Mouse (Mus musculus): ENCODE data around the gene Gm11232. TPM values are rescaled to one million over a fixed set of nuclear protein-coding genes. Genes with fewer than 3 reads are reported as not detected.

The Gm11232 gene
- polyA plus RNA-seq (2016; fragmentation: Nextera tagmentation; extraction: Ambion mirVana) = 0.11 TPM in 2 replicates

DNA sequence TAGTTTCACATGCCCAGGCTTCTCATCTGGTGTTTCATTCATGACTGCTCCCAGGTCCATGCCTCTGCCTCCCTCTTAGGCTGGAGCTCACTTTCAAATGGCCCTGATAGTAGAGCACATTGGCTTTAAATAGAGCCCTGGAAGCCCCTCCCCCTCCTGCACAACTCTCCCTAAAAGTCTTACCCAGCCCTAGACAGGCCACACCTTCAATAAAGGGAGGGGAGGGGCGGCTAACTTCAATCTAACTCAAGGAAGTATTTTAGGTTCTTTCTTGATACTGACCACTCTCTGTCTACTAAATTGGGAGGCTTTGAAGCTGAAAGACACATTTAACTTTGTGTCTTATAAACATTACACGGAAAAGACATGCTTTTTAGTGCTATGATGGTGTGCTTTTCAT, at the start of gene Gm11232:
TSS of gene Gm11232 (minus strand) at position 101 of the 400 bp plus-strand sequence.
- Histone ChIP-seq H3K4me3 (no peak within 1 kb of the TSS), H3K9ac (no peak within 1 kb of the TSS), H3K4me1 (no peaks in the 10 kb centered on the region), H3K27me3 (replicated peaks) (no peaks in the 10 kb centered on the region), H3K36me3 (no peaks in the 10 kb centered on the region), H3K9me3 (no peaks in the 10 kb centered on the region), H3K27ac (no peak within 1 kb of the TSS), H3K4me2 (replicated peaks) (no peak within 1 kb of the TSS)
- no peak for ATAC-seq (ENCODE audit: low FRiP score, low read depth)
- 83% methylated on average over 2 of the region's 2 CpGs for WGBS

DNA sequence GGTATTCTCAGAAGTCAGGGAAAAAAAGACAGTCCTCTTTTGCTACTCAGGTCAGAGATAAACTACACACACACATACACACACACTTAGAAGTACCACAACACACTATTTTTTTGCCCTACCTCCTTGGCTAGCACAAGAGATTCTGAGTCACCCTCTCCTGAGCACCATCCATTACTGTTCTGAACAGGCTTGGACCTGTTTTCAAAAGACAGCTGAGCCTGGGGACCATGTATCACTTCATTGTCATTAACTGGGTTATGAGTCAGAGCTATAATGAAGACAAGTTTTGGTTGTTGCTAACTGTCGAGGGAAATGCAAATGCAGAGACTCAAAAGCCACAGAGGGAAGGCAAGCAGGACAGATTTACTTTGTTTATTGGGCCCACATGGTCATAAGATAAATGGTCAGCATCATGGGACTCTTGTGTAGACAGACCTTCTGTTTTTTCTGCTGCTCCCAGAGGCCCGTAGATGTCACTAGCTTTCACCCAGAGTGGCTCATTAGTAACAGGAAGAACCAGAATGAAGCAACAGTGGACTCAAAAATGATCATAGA, 48.3 kb upstream of the Gm11232 start:
- H3K27ac ChIP-seq = no peak overlapping the region
- H3K27me3 ChIP-seq (replicated peaks) = no peaks in the 10 kb centered on the region
- WGBS = 54% methylated on average over 2 of the region's 2 CpGs
- no peak overlapping the region for H3K4me2 ChIP-seq (replicated peaks)
- no peaks in the 10 kb centered on the region for H3K9me3 ChIP-seq
- no peaks in the 10 kb centered on the region for H3K36me3 ChIP-seq
- H3K4me1 ChIP-seq = no peaks in the 10 kb centered on the region; the same call in 1 of the 2 replicates
- no peak overlapping the region for H3K9ac ChIP-seq
- no peak overlapping the region for H3K4me3 ChIP-seq
- ATAC-seq (ENCODE audit: low FRiP score, low read depth) = peak; percentile 61; the same call in 1 of the 2 replicates

DNA sequence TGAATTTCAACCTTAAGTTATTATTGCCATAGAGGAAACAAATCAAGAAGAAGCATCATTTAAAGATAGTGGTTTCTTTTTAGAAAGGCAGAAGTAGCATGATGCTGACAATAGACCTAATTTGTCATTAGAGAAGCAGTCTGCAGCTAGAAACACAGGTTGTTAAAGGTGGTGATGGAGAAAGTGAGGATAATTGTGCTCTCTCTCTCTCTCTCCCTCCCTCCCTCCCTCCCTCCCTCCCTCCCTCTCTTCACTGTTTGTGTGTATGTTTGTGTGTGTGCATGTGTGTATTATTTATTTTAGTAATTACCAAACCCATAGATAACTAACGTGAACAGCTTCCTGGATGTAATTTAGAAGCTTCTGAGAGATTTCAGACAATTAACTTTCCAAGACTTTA, 7.8 kb upstream of the Gm11232 start:
- ATAC-seq (ENCODE audit: low FRiP score, low read depth) = peak; percentile 54
- Histone ChIP-seq H3K4me3 (no peak overlapping the region), H3K9ac (no peak overlapping the region), H3K4me1 (peaks cover 8% of the 10 kb centered on the region), H3K9me3 (no peaks in the 10 kb centered on the region), H3K27me3 (replicated peaks) (no peaks in the 10 kb centered on the region; the same call in 1 of the 2 replicates), H3K27ac (no peak overlapping the region), H3K4me2 (replicated peaks) (no peak overlapping the region), H3K36me3 (no peaks in the 10 kb centered on the region)
- WGBS = 16% methylated on average over 1 of the region's 1 CpGs

DNA sequence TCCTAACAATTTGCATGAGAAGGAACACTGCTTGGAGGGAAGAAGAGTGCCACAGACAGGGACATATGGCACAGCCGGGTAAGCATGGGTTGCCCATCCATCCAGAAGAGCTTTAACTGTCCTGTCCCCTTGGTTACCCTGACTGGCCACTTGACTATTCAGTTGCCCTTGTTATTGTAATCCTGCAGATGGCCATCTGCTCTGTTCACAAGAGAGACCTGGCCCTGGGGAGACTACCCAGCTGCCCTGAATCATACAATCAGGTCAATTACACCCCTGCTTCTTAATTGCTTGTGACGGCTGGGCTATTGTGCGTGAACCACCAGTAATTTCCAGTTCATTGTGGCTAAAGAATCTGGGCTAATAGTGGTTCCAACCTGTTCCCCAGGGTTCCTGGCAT, 7.3 kb upstream of the Gm11232 start:
- Histone ChIP-seq H3K36me3 (no peaks in the 10 kb centered on the region), H3K4me1 (peaks cover 8% of the 10 kb centered on the region), H3K4me2 (replicated peaks) (no peak overlapping the region), H3K27me3 (replicated peaks) (no peaks in the 10 kb centered on the region; the same call in 1 of the 2 replicates), H3K9ac (no peak overlapping the region), H3K4me3 (no peak overlapping the region), H3K9me3 (no peaks in the 10 kb centered on the region), H3K27ac (no peak overlapping the region)
- ATAC-seq (ENCODE audit: low FRiP score, low read depth) = peak; percentile 99
- 9% methylated on average over 3 of the region's 3 CpGs for WGBS

DNA sequence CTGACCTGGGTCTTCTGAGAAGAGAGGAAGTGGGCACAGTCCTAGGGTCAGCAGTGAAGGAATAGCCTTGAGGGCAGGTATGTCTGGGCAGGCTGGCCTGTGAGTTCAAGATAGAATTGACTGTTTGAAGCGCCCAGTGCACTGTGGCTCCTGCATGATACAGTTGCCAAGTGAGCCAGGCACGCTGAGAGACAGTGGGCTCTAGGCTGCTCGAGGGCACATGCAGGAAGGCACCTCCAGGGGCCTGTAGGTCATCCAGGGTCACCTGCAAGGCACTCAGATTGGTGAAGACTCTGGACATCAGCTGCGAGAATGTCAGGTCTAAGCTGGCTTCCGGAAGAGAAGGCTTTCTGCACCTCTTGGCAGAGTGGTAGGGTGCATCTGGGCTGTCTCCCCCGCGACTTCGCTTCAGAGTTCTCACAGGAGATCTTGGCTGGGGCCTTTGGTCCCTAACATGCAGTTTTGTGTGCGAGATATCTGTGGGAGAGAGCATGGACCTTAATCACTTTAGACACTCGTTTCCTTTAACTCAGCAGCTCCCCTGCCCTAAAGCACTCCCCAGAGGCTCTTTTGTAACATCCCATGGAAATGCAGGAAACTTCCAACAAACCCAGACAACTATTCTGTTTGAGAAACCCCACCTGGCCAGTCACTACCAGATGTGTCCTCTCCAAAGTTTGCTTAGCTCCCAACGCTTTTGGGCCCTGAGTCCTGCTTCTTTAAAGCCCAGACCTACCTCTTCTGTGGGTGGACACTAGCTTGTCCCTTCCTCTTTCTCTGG, 1.1 kb downstream of the Gm11232 start:
- Histone ChIP-seq H3K4me3 (no peak overlapping the region), H3K4me1 (no peaks in the 10 kb centered on the region), H3K36me3 (no peaks in the 10 kb centered on the region), H3K9ac (no peak overlapping the region), H3K4me2 (replicated peaks) (no peak overlapping the region), H3K9me3 (no peaks in the 10 kb centered on the region), H3K27me3 (replicated peaks) (no peaks in the 10 kb centered on the region), H3K27ac (no peak overlapping the region)
- 82% methylated on average over 11 of the region's 11 CpGs for WGBS
- no peak for ATAC-seq (ENCODE audit: low FRiP score, low read depth)

DNA sequence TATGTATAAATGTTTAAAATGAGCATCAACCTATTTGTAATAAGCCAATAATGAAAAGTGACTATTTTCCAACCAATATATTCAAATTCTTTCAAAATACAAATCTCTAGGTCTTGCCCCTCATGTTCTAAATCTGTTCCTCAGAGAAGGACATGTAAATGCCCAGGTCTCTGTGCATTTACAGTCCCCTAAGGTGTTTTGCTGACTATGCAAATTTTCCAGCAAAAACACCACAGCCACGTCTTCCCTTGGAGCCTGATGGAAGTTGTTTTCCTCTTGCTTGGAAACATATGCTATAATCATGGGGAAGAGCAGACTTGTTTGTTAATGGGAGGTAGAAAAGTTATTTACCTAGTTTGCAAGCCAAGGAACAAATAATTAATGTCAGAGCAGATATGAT, 12.0 kb downstream of the Gm11232 start:
- Histone ChIP-seq H3K4me3 (no peak overlapping the region), H3K27me3 (replicated peaks) (no peaks in the 10 kb centered on the region), H3K27ac (no peak overlapping the region), H3K36me3 (no peaks in the 10 kb centered on the region), H3K4me1 (no peaks in the 10 kb centered on the region), H3K4me2 (replicated peaks) (no peak overlapping the region), H3K9ac (no peak overlapping the region), H3K9me3 (no peaks in the 10 kb centered on the region)
- 61% methylated on average over 1 of the region's 1 CpGs for WGBS
- ATAC-seq (ENCODE audit: low FRiP score, low read depth) = no peak

DNA sequence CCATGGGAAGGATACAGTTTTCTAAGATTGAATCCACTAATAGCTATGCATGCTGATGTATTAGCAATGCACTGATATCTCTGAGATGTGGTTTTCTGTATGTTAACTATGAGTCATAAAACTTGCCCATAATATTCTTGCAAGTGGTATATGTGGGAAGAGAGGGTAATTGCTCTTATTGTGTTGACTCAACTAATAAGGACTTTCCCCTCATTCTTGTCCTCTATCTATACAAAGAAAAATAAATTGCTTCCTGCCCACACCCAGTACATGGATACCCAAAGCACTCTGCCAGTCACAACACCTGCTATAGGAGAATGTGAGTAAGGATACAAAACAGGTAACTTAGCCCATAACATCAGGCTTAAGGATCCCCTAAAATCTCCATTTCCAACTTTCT, 21.2 kb downstream of the Gm11232 start:
- no peak overlapping the region for H3K27ac ChIP-seq
- no peaks in the 10 kb centered on the region for H3K27me3 ChIP-seq (replicated peaks)
- H3K9ac ChIP-seq = no peak overlapping the region
- 0 out of 2 replicates have a peak, but pooled peaks cover 3% of the 10 kb centered on the region for H3K9me3 ChIP-seq
- ATAC-seq (ENCODE audit: low FRiP score, low read depth) = no peak
- no peak overlapping the region for H3K4me3 ChIP-seq
- H3K4me1 ChIP-seq = no peaks in the 10 kb centered on the region
- no peaks in the 10 kb centered on the region for H3K36me3 ChIP-seq
- H3K4me2 ChIP-seq (replicated peaks) = no peak overlapping the region

DNA sequence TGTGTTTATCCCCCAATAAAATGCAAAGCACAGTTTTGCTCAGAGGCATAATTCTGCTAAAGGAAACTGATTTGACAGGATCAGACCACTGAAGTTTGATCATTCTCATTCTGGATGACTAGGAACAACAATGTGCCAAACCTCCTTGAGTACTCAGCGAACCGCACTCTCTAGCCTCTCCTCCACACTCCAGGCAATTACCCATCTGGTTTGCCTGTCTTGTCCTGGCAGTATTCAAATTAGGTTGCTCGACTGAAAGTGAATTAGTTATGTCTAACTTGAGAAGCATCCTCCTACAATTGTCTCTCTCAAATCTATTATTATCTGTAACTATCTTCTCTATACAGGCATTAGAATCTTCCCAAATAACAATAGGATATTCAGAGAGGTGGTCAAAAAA, 22.5 kb downstream of the Gm11232 start:
- H3K9me3 ChIP-seq = 0 out of 2 replicates have a peak, but pooled peaks cover 3% of the 10 kb centered on the region
- H3K4me3 ChIP-seq = no peak overlapping the region
- H3K27me3 ChIP-seq (replicated peaks) = no peaks in the 10 kb centered on the region
- WGBS = 63% methylated on average over 3 of the region's 3 CpGs
- no peak overlapping the region for H3K4me2 ChIP-seq (replicated peaks)
- no peaks in the 10 kb centered on the region for H3K4me1 ChIP-seq
- H3K9ac ChIP-seq = no peak overlapping the region
- no peak overlapping the region for H3K27ac ChIP-seq
- no peaks in the 10 kb centered on the region for H3K36me3 ChIP-seq
- no peak for ATAC-seq (ENCODE audit: low FRiP score, low read depth)

DNA sequence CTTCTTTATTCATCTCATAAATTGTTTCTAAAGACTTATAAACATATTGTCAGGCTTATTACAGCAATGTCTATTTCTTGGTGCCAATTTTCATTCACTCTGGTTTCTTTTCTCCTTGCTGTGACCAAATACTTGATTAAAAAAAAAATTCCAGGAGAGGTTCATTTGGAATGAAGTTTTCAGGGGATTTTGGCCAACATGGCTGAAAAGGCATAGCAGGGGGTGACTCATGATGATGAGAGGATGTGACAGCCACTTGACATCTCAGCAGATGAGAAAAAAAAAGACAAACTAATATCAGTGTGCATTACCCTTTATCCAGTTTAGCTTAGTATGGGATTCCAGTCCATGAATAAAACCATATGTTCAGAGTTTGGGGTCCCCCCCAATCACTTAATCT, 28.4 kb downstream of the Gm11232 start:
- Histone ChIP-seq H3K4me2 (replicated peaks) (no peak overlapping the region), H3K36me3 (no peaks in the 10 kb centered on the region), H3K4me3 (no peak overlapping the region), H3K9me3 (no peaks in the 10 kb centered on the region), H3K27me3 (replicated peaks) (no peaks in the 10 kb centered on the region), H3K4me1 (no peaks in the 10 kb centered on the region), H3K9ac (no peak overlapping the region), H3K27ac (no peak overlapping the region)
- no peak for ATAC-seq (ENCODE audit: low FRiP score, low read depth)

DNA sequence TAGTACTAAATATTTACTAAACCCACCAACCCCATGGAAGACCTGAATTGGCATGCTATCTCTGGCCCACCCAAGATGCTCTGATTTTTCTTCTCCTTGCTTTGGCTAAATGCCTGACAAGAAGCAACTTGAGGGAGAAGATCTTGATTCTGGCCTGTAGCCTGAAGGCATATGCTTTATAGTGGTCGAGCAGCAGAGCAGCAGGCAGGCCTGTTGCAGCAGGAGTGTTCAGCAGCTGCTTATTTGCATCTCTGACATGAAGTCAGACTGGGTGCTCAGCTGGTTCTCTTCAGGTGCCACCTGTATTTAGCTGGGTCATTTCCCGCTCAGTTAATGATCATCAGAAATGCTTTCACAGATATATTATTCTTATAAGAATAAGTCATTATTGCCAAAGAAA, 30.2 kb downstream of the Gm11232 start:
- ATAC-seq (ENCODE audit: low FRiP score, low read depth) = 0 out of 2 replicates have a peak, but pooled peaks have one; percentile 9
- Histone ChIP-seq H3K4me3 (no peak overlapping the region), H3K9ac (no peak overlapping the region), H3K36me3 (no peaks in the 10 kb centered on the region), H3K4me2 (replicated peaks) (no peak overlapping the region), H3K27ac (no peak overlapping the region), H3K4me1 (no peaks in the 10 kb centered on the region), H3K27me3 (replicated peaks) (no peaks in the 10 kb centered on the region), H3K9me3 (no peaks in the 10 kb centered on the region)
- WGBS = 40% methylated on average over 2 of the region's 2 CpGs

DNA sequence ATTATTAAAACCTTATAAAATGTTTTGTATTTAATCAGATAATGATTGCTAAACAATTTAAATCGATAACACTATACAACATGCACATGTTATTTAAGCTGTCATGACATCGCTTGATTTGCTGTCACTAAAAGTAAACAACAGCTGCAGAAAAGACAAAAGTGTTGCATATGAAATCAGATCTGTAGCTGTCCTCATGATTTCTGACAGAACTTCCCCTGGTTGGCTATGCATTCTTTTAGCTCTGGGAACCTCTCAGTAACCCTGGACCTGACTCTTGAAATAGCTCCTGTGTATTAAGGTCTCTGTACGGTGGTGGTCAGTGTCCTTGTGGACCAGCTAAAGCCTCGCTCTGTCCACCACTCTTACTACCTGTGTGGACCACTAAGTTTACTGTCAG, 30.7 kb downstream of the Gm11232 start:
- no peaks in the 10 kb centered on the region for H3K9me3 ChIP-seq
- no peaks in the 10 kb centered on the region for H3K27me3 ChIP-seq (replicated peaks)
- WGBS = 88% methylated on average over 4 of the region's 4 CpGs
- H3K36me3 ChIP-seq = no peaks in the 10 kb centered on the region
- H3K4me2 ChIP-seq (replicated peaks) = no peak overlapping the region
- H3K4me1 ChIP-seq = no peaks in the 10 kb centered on the region
- no peak overlapping the region for H3K27ac ChIP-seq
- H3K9ac ChIP-seq = no peak overlapping the region
- no peak for ATAC-seq (ENCODE audit: low FRiP score, low read depth)
- H3K4me3 ChIP-seq = no peak overlapping the region

DNA sequence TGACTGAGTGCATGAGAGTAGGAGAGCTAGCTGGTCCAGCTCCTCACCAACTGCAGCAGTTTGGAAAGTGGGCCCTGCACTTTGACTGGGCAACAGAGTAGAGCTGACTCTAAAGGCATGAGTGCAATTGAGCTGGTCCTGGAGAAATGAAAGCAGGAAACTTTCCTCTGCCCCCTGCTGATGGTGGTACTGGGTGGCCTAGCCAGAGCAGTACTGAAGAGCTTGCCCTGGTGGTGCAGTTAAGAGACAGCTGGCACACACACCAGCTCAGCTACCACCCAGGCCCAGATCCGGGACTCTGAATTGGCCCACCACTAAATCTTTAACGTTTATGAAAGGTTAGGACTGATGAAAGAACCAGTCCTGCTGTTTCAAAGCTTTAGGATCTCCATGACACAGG, 31.9 kb downstream of the Gm11232 start:
- Histone ChIP-seq H3K36me3 (no peaks in the 10 kb centered on the region), H3K9me3 (no peaks in the 10 kb centered on the region), H3K4me1 (no peaks in the 10 kb centered on the region), H3K9ac (no peak overlapping the region), H3K27me3 (replicated peaks) (no peaks in the 10 kb centered on the region), H3K4me2 (replicated peaks) (no peak overlapping the region), H3K27ac (no peak overlapping the region), H3K4me3 (no peak overlapping the region)
- 65% methylated on average over 2 of the region's 2 CpGs for WGBS
- no peak for ATAC-seq (ENCODE audit: low FRiP score, low read depth)

Measured in neural tube, embryonic 12.5 days (tissue).